Mouse (Mus musculus): ENCODE results near the gene Slc45a2. TPM values are rescaled to one million over a fixed set of nuclear protein-coding genes. Genes with fewer than 3 reads are reported as not detected.

Gene Slc45a2
- polyA plus RNA-seq (2012; rRNA removed): not detected in 2 replicates

DNA sequence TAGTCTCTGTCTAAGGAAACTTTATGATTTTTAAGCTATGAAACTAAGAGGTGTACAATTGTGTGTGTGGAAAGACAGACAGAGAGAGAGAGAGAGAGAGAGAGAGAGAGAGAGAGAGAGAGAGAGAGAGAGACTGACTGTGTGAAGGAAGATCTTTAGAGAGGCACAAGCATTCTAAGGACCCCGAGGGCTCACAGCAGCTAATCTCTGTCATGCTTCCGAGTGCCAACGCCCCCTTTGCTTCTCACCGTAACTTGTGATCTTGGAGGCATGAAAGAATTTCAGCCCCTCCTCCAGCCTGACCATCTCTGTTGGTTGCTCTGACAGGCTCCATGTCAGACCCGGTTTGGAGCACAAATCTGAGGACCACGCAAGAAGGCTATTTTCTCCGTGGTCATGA lies at the start of gene Slc45a2:
TSS of gene Slc45a2 (plus strand) at position 301 of the 400 bp plus-strand sequence.

DNA sequence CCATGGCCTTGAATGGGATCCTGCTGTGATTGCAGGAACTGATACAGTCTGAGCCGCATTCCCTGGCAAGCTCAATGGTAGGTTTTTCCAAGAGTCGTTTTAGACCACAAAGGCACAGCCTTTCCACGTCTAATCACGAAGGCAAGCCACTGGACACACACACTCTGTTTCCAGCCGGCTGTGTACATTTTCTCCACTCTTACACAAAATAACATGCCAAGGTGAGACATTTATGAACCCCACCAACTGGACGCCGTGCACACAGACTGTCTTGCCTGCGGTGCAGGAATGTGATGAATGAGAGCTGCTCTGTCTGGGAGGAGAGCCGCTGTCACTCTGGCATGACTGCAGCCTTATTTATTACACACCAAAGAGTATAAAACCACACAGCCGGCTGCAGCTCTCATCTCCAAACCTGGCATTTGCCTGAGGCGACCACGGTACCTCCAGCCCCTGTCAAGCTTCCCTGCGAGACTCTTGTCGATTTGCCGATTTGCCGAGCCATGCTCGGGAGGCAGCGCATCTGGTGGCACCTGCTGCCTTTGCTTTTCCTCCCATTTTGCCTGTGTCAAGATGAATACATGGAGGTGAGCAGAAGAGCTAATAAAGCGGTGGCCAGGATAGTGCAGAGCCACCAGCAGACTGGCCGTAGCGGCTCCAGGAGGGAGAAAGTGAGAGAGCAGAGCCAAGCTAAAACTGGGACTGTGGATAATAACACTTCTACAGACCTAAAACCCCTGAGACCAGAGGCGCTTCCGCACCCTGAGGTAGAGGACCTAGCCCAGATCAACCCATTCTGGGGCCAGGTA lies 48.4 kb upstream of the Slc45a2 start, which contains the start of gene C1qtnf3:
TSS of gene C1qtnf3 (plus strand) at position 382 of the 809 bp plus-strand sequence.

DNA sequence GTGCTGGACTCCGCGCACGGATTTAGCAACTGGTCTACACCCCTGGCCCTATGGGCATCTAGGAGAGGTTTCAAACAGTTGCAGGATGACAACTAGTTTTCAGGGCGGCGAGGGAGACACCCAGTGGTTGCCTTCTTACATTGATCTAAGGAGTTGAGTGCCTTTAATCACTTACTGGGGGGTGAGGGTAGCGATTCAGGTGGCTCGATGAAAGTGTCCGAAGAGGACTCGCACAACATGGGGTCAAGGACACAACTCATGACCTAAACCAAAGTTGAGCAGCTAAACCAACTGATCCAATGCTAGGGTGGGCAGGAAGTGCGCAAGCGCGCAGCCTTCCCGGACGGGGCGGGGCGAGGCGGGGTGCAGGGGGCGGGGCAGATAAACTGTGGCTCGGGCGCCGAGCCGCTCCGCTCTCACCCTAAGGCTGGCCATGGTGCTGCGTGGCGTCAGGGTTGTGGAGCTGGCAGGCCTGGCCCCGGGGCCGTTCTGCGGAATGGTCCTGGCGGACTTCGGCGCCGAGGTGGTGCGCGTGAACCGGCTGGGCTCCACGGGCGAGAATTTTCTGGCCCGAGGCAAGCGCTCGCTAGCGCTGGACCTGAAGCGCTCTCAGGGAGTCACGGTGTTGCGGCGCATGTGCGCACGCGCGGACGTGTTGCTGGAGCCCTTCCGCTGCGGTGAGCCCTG lies 19.0 kb upstream of the Slc45a2 start, which contains the start of gene Amacr:
TSS of gene Amacr (plus strand) at position 380 of the 687 bp plus-strand sequence.

DNA sequence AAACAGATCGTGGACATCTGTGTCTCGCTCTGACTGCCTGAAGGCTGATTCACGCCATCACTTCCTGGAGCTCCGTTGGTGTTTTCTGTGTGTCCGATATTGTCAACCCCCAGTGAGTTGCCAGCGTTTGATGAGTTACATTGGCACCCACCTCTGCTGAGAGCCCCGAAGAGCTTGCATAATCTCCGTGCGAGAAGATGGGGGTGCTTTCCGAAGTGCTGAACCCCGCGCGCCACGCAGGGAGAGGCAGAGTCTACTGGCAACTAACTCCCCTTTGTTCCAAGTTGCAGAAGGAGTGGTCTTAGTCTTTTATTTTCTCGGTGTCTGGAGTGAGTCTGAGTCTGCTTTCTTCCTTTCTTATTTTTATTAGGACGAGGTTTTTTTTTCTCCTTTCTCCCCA lies 37.2 kb downstream of the Slc45a2 start, which contains the start of gene Rxfp3:
TSS of gene Rxfp3 (minus strand) at position 281 of the 400 bp plus-strand sequence.

DNA sequence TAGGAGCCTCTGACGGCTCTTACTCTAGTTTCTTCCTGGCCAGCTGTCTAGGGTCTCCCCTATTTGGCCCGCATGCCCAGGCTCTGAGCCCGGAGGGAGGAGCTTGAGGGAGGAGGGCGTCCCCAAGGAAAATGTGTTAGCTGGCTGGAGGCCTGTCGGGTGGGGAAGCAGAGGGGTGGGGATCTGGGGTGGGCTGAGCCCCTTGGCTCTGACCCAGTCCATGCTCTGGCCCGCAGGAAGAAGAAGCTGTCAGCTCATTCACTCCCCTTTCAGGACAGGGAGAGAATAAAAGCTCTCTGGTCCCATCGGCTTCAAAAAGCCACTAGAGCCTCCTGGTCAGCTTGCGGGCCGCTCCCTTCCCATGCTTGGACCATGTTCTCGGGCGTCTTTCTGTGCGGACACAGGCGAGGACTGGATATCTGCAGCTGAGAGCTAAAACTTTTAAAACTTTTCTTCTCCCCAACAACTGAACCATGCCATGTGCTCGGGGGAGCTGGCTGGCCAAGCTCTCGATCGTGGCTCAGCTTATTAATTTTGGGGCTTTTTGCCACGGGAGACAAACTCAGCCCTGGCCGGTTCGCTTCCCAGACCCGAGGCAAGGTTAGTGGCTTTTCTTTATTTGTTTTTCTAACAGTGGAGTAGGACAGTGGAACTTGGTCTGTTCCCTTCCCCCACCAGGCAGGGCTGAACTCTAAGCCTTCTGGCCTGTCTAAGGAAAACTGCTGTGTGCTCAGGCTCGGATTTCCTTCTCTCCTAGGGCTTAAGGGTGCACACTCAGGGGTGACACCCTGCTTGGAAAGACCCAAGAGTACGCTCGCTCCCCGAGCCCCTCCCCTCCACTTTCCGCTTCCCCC lies 64.3 kb downstream of the Slc45a2 start, which contains the start of gene Adamts12:
TSS of gene Adamts12 (plus strand) at position 233 of the 854 bp plus-strand sequence.

Other genes with a start within 250 kb of the Slc45a2 start
- gene C1qtnf3, start 48.4 kb upstream of the Slc45a2 start, polyA plus RNA-seq (2012; rRNA removed): 8.2 and 9.9 TPM in 2 replicates
- gene Amacr, start 19.0 kb upstream of the Slc45a2 start, polyA plus RNA-seq (2012; rRNA removed): 6.2 TPM in 2 replicates
- gene Rxfp3, start 37.3 kb downstream of the Slc45a2 start, polyA plus RNA-seq (2012; rRNA removed): 0.05 and 0.12 TPM in 2 replicates
- gene Adamts12, start 64.1 kb downstream of the Slc45a2 start, polyA plus RNA-seq (2012; rRNA removed): 3.1 and 3.3 TPM in 2 replicates